Mouse (Mus musculus) heart, adult 9 months (tissue): Measurements from ENCODE around the gene Ccdc6.

Experiments used
- DNase-seq, 2 experiments: peaks; one replicate each; pipeline ENCODE4 v3.0.0; 2022; ENCODE audit warnings: low spot score in 2 of 2

Gene Ccdc6

GRCm38 (mm10) chr10:70095031-70095470 is 1.9 kb upstream of the Ccdc6 start:
- peak; percentile 74 to 77 for DNase-seq

GRCm38 (mm10) chr10:70095506-70096270 is 1.2 kb upstream of the Ccdc6 start:
- peak; percentile 26 to 41 for DNase-seq

GRCm38 (mm10) chr10:70097291-70097901 is 475 bp downstream of the Ccdc6 start:
- DNase-seq: peak; percentile 34 to 44

GRCm38 (mm10) chr10:70097911-70098569 is 1.1 kb downstream of the Ccdc6 start:
- peak; percentile 60 to 66 for DNase-seq

- no peak for DNase-seq
Measured at GRCm38 (mm10) chr10:70098626-70099025, 1.7 kb downstream of the Ccdc6 start.

GRCm38 (mm10) chr10:70099052-70099451 is 2.1 kb downstream of the Ccdc6 start:
- DNase-seq: no peak

GRCm38 (mm10) chr10:70102086-70102485 is 5.2 kb downstream of the Ccdc6 start:
- DNase-seq: no peak

- no peak for DNase-seq
Measured at GRCm38 (mm10) chr10:70108016-70108415, 11.1 kb downstream of the Ccdc6 start.

GRCm38 (mm10) chr10:70109974-70110373 is 13.1 kb downstream of the Ccdc6 start:
- no peak for DNase-seq

GRCm38 (mm10) chr10:70110815-70111214 is 13.9 kb downstream of the Ccdc6 start:
- DNase-seq: peak; percentile 45 to 68

- DNase-seq: no peak
Measured at GRCm38 (mm10) chr10:70111643-70112042, 14.7 kb downstream of the Ccdc6 start.

GRCm38 (mm10) chr10:70114048-70114635 is 17.2 kb downstream of the Ccdc6 start:
- peak in 1 of 2 experiments; percentile 10 for DNase-seq

- DNase-seq: no peak
Measured at GRCm38 (mm10) chr10:70116454-70116853, 19.5 kb downstream of the Ccdc6 start.

- no peak for DNase-seq
Measured at GRCm38 (mm10) chr10:70119451-70119850, 22.5 kb downstream of the Ccdc6 start.

GRCm38 (mm10) chr10:70119851-70120370 is 23.0 kb downstream of the Ccdc6 start:
- no peak for DNase-seq

GRCm38 (mm10) chr10:70120671-70121405 is 23.9 kb downstream of the Ccdc6 start:
- DNase-seq: peak; percentile 55 to 64

GRCm38 (mm10) chr10:70121406-70121695 is 24.4 kb downstream of the Ccdc6 start:
- DNase-seq: no peak

- DNase-seq: no peak
Measured at GRCm38 (mm10) chr10:70123454-70123853, 26.5 kb downstream of the Ccdc6 start.

GRCm38 (mm10) chr10:70125491-70125890 is 28.6 kb downstream of the Ccdc6 start:
- no peak for DNase-seq

GRCm38 (mm10) chr10:70127273-70127672 is 30.4 kb downstream of the Ccdc6 start:
- no peak for DNase-seq

GRCm38 (mm10) chr10:70128408-70128807 is 31.5 kb downstream of the Ccdc6 start:
- DNase-seq: no peak
